Mouse (Mus musculus) frontal cortex, postnatal 14 days (tissue): ENCODE data around the gene Ndufa5.

Source experiments
- DNase-seq, 2 experiments: peaks; one replicate each; pipeline ENCODE4 v3.0.0; 2022; ENCODE audit warnings: low spot score in 2 of 2

Ndufa5 gene

GRCm38 (mm10) chr6:24525705-24526104 lies 2.1 kb downstream of the Ndufa5 start:
- DNase-seq = no peak

- no peak for DNase-seq
Observed at GRCm38 (mm10) chr6:24516197-24516596, 11.6 kb downstream of the Ndufa5 start.

- peak; percentile 75 to 77 for DNase-seq
Observed at GRCm38 (mm10) chr6:24514552-24515284, 13.1 kb downstream of the Ndufa5 start, which contains the start of gene Iqub. Iqub (minus strand) TSS chr6:24515067.

GRCm38 (mm10) chr6:24504141-24504540 lies 23.7 kb downstream of the Ndufa5 start:
- no peak for DNase-seq

GRCm38 (mm10) chr6:24490341-24490740 lies 37.5 kb downstream of the Ndufa5 start:
- DNase-seq = no peak

GRCm38 (mm10) chr6:24486530-24486929 lies 41.3 kb downstream of the Ndufa5 start:
- no peak for DNase-seq

GRCm38 (mm10) chr6:24470571-24471132 lies 57.2 kb downstream of the Ndufa5 start:
- no peak for DNase-seq

GRCm38 (mm10) chr6:24470135-24470534 lies 57.7 kb downstream of the Ndufa5 start:
- no peak for DNase-seq
